Mouse (Mus musculus) testis, postnatal 14 days (tissue): ENCODE results near the gene Krt10.

Experiments used
- DNase-seq: peaks from one replicate; pipeline ENCODE4 v3.0.0; 2021; ENCODE audit warnings: low spot score

Krt10 gene

DNA sequence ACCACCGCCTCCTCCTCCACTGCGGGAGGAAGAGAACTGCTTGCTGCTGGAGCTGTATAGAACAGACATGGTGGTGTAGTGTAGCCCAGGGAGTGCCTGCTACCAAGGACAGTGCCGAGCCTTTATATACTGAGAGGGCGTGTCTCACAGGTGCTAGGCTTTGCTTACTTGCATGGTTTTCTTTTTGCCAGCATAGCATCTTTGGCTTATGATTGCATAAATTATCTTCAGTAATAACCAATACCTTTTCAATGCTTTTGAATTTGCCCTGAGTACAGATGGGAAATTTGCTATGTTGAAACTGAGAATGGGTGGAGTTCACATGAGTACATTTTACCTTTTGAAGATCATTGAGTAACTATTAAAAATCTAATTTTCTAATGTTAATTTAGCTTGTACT lies at the start of gene Krt10:
Gene Krt10 (minus strand): TSS at position 101 of the 400 bp plus-strand sequence.
- DNase-seq: no peak

- no peak for DNase-seq
Observed at GRCm38 (mm10) chr11:99437972-99438371, 48.8 kb upstream of the Krt10 start, which contains the start of gene Krt20. Gene Krt20, minus strand, starts transcription at chr11:99438150.

- no peak for DNase-seq
Observed at GRCm38 (mm10) chr11:99436625-99437024, 47.5 kb upstream of the Krt10 start.

DNA sequence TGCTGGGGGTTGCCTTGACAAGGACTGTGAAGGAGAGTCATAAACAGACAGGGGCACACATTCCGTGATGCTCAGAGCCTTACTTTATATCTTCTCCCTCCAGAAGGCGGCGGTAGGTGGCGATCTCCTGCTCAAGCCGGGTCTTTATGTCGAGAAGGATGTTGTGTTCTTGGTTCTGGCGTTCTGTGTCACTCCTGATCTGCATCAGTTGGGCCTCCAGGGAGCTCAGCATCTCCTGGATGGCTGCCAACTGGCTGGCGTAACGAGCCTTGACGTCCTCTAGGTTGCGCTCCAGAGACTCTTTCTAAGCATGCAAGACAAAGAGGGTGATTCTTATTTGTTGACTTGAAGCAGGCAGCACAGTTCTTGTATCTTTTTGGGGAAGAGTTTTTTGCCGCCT lies 41.5 kb upstream of the Krt10 start:
- peak; percentile 31 for DNase-seq

GRCm38 (mm10) chr11:99422159-99422558 lies 33.0 kb upstream of the Krt10 start, which contains the start of gene Krt12:
Gene Krt12, minus strand, starts transcription at chr11:99422259.
- DNase-seq: no peak

DNA sequence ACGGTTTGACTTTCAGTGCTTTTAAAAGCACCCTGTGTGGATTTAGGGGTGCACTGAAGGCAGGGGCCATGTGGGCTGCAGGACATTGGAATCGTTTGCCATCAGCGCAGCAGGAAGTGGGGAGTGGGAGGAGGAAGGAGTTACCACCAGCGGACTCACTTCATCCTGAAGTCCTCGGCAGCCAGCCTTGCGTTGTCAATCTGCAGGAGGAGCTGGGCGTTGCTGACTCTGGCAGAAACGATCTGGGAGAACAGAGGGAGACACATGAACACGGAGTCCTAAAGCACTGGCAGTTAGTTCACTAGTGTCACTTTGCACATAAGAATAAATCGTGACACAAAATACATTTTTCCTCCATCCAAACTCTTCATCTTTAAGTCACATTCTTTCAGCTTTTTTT lies 31.4 kb upstream of the Krt10 start:
- DNase-seq: no peak

DNA sequence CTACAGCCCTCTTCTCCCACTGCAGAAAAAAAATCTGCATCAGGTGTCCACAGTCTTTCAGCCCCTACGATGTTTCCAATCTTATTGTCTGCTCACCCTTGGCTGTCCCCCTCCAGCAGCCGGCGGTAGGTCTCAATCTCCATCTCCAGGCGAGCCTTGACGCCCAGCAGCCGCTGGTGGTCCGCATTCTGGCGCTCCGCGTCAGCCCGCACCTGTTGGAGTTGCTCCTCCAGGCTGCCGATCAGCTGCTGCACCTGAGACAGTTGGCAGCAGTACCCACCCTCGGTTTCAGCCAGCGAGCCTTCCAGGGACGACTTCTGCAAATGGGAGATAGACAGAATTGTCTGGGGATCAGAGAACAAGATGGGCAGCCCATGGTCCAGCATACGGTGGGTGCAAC lies 28.7 kb upstream of the Krt10 start:
- no peak for DNase-seq

DNA sequence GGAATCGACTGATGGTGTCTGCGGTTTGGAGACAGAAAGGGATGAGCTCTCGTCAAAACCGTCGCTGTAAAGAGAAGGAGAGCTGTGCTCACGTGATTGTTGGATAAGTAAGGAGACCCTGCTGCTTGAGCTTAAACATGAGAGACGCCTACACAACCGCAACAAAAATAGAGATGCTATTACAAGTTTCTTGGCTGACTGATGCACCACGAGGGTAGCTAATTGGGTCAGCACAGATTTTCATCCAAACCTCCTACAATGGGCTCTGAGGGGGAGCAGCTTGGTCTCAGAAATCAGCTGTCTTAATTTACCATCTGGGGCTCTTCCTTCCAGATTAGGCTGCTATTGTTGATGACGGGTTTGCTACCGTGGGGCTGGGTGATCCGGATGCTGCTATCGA lies 27.7 kb upstream of the Krt10 start:
- no peak for DNase-seq

DNA sequence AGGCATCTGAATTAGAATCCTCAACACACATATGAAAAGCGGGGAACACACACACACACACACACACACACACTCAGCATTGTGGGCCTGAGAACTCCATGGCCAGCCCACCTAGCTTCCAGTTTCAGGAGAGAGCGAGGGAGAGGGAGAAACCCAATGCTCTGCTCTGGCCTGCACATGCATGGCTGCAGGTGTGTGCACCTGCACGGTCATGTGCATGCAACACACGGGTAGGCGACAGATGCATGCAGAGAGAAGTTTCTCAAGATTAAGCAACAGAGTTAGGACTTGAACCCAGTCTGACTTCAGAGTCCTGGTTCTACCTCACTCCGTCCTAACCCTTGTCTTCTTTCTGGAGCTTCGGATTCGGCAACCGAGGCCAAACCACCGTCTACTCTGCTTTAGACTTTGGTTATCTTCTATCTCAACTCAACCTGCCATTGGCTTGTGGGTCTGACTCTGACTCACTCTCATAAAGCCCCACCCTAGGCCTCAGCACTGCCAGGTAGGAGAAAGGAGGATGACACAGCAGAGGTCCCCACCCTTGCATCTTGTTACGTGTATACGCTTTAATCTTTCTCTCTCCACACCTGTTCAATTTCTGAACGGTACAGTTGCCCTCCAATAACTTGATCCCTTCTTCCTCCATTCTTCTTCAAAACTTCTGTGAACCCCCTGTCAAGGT lies 25.4 kb upstream of the Krt10 start:
- no peak for DNase-seq

- no peak for DNase-seq
Observed at GRCm38 (mm10) chr11:99413247-99413646, 24.1 kb upstream of the Krt10 start.

DNA sequence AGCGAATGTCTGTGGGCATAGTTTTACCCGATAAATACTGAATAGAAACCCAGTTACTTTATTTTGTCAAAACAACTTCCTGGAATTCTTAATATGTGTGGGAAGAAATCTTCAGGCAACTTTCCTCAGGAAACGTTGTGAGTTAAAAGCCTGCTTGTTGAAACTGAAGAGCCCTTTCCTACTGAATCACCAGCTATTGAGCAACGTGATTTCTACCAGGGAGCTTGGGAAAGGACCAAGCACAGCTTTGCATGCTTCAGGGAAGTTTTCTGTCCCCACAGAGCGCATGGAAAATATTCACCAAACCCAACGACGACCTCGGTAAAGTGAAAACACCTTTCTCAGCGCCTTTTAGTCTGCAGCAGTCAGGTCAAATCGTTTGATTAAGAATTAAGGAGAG lies 17.0 kb upstream of the Krt10 start:
- no peak for DNase-seq

DNA sequence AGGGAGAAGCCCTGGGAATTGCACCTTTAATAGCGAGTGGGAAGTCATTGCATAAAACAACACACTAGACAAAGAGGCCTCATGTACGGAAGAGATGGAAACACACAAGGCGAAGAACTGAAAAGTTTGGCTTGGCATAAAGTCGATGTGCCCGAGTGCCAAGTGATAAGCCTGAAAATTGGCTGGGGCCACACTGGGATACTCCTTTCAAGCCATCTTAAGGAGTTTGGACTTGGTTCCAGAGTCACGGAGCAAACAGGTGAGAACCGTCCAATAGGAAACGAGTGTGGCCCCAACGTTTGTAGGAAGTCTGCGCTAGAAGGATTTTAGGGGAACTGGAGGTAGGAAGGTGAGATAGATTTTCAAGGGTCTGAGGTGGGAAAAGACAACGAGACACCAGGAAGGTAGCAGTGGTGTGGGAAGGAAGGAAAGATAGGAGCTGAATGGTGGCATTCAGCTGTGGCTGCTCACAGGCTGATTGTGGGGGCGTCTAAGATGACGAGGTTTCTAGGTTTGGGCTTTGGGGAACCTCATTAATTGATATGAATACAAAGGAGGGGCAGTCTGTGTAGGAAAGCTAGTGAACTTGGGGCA lies 10.9 kb upstream of the Krt10 start:
- DNase-seq: no peak

DNA sequence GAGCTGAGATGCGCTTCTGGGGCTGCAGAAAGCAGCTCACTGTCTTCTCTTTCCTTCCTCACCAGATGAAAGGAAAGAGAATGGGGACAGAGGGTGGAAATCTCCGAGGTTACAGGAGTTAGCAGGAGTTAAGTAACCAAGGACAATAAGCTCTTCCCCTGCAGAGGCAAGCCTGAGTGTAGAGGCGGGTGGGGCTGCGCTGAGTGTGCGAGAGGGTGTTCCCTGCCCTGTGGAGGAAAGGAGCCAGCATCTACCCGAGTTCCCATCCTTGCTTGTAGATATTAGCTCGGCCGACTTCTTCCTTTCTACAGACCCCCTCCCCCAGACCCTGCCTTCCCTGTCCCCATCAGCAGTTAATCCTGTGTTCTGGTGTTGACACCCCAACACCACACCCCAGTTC lies 9.7 kb upstream of the Krt10 start:
- DNase-seq: no peak

DNA sequence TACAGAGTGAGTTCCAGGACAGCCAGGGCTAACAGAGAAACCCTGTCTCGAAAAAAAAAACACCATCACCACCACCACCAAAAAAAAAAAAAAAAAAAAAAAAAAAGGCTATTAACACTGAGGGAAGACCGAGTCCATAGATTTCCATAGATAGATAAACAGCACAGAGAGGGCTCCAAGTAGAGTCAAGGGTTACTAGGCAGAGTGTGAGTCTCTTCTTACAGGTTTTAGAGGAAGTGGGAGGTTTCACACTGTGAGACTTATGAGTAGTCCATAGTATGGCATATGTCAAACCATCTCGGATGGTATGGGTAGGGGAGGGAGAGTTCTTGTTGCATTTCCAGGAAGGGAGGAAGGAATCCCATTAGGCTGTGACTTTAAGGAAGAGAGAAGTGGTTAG lies 8.9 kb upstream of the Krt10 start:
- no peak for DNase-seq

GRCm38 (mm10) chr11:99396661-99397060 lies 7.5 kb upstream of the Krt10 start:
- DNase-seq: no peak

GRCm38 (mm10) chr11:99396034-99396433 lies 6.9 kb upstream of the Krt10 start:
- DNase-seq: no peak

- DNase-seq: no peak
Observed at GRCm38 (mm10) chr11:99392492-99392891, 3.3 kb upstream of the Krt10 start.

DNA sequence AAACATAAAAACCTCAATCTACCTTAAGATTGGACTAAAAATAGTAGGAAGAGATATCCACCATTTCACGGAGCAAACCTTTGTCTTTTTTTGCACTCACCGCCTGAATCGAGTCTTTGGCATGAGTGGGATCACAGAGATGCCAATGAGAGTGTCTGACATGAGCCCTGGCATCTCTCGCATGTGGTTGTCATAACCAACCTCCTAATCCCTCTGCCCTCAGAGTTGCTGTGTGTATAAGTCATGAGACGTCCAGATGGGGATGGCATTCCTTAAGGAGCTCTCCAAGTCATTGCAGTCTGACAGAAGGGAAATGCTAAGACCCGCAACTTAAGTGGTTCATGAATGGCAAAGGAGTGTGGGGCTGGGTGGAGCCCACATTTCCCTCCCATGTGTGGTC lies 2.2 kb upstream of the Krt10 start:
- DNase-seq: no peak

DNA sequence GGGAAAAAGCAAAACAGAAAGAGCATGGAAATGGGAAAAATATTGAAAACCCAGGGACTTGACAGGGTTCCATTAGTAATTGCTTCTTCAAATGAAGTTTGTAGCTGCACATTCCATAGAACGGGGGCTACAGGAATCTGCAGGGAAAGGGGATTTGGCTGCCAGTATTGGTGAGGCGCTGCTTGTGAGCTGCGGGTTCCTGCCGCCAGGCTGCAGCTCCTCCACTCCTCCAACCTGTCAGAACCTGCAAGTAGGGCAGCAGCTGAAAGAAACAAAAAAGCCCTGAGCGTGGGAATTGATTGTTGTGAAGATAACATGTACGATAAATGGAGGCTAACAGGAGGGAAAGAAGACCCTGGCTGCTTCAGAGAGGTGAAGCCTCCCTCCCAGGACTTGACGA lies 1.7 kb upstream of the Krt10 start:
- DNase-seq: no peak

DNA sequence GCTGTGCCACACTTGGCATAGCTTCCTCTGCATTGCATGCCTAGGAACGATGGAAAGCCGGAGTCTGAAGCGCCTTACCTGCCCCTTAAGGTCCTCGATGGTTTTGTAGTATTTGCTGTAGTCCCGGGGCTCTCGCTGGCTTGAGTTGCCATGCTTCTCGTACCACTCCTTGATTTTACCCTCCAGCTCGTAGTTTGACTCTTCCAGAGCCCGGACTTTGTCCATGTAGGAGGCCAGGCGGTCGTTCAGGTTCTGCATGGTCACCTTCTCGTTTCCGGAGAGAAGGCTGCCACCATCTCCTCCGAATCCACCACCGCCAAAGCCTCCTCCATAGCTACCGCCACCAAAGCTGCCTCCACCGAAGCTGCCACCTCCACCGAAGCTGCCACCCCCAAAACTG lies 503 bp downstream of the Krt10 start:
- DNase-seq: no peak

DNA sequence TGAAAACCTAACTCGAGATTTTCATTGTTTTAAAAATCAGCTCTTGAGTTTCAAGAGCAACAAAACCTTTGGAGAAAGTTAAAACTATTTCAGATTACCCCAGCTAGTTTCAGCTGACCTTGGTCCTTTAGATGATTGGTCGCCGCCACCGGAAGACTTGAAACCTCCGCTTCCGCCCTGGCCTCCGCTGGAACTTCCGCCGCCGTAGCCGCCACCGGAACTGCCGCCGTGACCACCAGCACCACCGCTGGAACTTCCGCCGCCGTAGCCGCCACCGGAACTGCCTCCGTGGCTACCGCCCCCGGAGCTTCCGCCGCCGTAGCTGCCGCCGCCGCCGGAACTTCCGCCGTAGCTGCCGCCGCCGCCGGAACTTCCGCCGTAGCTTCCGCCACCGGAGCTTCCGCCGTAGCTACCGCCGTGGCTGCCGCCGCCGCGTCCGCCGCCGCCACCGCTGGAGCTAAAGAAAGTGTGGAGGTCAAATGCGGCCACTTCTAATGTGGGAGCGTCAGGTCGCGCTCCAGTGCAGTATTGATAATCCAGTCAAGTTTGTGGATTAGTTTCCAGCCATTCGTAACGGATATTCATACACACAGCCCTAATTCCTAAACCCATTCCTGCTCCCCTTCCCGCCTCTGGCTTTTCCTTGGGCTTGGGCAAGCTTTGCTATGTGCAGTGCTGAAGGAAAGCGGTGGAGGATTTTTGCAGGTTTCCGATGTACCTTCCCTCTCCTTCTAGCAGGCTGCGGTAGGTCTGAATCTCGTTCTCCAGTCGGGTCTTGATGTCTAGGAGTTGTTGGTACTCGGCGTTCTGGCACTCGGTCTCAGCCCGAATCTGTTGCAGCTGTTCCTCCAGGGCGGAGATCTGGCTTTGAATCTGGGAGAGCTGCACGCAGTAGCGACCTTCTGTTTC lies 3.1 kb downstream of the Krt10 start:
- DNase-seq: peak; percentile 90

DNA sequence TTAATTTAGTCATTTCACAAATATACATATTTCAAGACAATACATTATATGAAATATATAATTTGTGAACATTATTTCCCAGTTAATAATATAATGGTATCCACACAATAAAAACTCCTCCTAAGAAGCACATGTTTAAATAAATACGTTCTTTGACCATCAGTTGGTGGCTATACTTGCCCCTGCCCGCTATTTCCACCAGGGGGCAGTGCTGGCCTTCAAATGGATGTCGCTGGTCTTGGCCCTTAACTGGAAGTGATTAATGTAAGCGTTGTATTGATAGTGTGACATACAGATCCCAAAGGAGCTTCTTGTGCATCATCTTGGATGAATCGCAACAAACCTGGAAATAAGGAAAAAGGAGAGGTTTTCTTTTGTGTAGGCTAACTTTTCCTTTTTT lies 9.6 kb downstream of the Krt10 start:
- DNase-seq: peak; percentile 49

GRCm38 (mm10) chr11:99374803-99375202 lies 14.4 kb downstream of the Krt10 start, which contains the start of gene Krt28:
Gene Krt28, minus strand, starts transcription at chr11:99374903.
- no peak for DNase-seq
